ENCODE assay signal across 10 mouse cellular contexts in the genomic region with DNA sequence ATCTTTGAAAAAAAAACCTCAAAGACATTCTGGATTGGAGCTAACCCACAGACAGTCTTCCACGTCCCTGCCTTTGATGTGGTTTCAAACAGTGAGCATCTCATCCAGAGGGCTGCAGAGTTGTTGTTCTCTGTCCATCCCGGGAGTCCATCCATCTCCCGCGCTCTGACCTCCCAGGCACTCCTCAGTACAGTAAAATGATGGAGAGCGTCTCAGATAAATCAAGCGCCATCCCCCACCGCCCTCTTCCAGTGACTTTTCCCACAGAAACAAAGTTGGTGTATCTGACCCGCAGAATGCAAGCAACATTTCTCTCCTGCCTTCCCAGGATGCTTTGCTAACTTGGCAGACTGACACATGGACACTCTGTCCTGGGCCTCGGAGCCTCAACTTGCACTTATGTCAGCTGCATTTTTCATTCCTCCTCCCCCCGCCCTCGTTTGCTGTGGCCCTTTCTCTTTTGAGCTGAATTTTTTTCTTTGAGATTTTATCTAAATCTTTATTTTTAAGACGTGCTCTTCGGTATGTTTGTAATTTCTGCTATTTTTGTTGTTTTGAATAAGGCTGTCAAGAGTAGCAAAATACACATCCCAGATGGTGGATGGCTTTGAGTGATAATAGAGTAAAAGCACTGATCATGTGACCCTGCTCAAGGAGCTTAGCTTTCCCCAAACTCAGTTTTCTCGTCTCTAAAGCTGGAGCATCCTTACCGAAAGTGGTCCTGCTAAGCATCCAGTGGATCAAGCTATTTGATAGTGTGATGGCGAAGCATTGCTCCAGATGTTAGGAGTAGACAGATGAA. TPM values are rescaled to one million over a fixed set of nuclear protein-coding genes. Genes with fewer than 3 reads are reported as not detected.
DNase-seq lines count a peak whose midpoint lies in the region; ATAC-seq lines count a peak whose summit lies in the region.
"Had no signal": no experiment of that assay in that cellular context is flagged by ENCODE, and none has a peak within 500 bp of the region (broad histone marks: within the 10 kb centered on the region; RNA-seq: fewer than 3 reads in every experiment).

No protein-coding gene starts in this region.

- no peak overlapping the region for H3K4me3 ChIP-seq in kidney, embryonic 16.5 days (ENCODE audit: low read length)
- H3K4me3 ChIP-seq in intestine, embryonic 16.5 days (ENCODE audit: low read length) = no peak overlapping the region
- H3K4me3 ChIP-seq: erythroblast, embryonic 14.5 days; megakaryocyte, embryonic 14.5 days had no signal

- H3K9me3 ChIP-seq in kidney, embryonic 16.5 days (ENCODE audit: low read length) = no peaks in the 10 kb centered on the region
- H3K9me3 ChIP-seq in intestine, embryonic 16.5 days (ENCODE audit: control insufficient read depth, low read length) = no peaks in the 10 kb centered on the region

- 50% methylated on average over 16 of the region's 16 CpGs for WGBS in kidney, embryonic 16.5 days
- WGBS in intestine, embryonic 16.5 days = 55% methylated on average over 16 of the region's 16 CpGs

- peak; percentile 35; the same call in 1 of the 2 replicates for ATAC-seq in kidney, embryonic 16.5 days (ENCODE audit: low FRiP score, low TSS enrichment)
- peak; percentile 62 for ATAC-seq in intestine, embryonic 16.5 days

- H3K27ac ChIP-seq in kidney, embryonic 16.5 days (ENCODE audit: low read length) = no peak overlapping the region
- H3K27ac ChIP-seq in intestine, embryonic 16.5 days (ENCODE audit: low read length) = peak overlapping the region; percentile 0; the same call in 1 of the 2 replicates

- DNase-seq in embryo, embryonic 10.5 days (ENCODE audit: low spot score) = peak; percentile 32
- no peak for DNase-seq in embryo, embryonic 11 days
- no peak for DNase-seq in kidney, adult 18-20 months
- DNase-seq in lung, postnatal 36 days = peak; percentile 79
- DNase-seq in retina, embryonic 14.5 days (ENCODE audit: low spot score) = no peak
- no peak for DNase-seq in ovary, postnatal 10 days (ENCODE audit: low spot score)

- H3K4me1 ChIP-seq in kidney, embryonic 16.5 days (ENCODE audit: insufficient read depth, low read length) = no peaks in the 10 kb centered on the region
- H3K4me1 ChIP-seq in intestine, embryonic 16.5 days (ENCODE audit: control insufficient read depth, insufficient read depth, low read length) = no peaks in the 10 kb centered on the region
- H3K4me1 ChIP-seq: megakaryocyte, embryonic 14.5 days had no signal

- no peak overlapping the region for H3K9ac ChIP-seq in kidney, embryonic 16.5 days (replicated peaks; ENCODE audit: low read length)
- no peak overlapping the region for H3K9ac ChIP-seq in intestine, embryonic 16.5 days (ENCODE audit: low read depth, low read length)

- H3K4me2 ChIP-seq in kidney, embryonic 16.5 days (replicated peaks; ENCODE audit: low read depth, low read length) = no peak overlapping the region
- no peak overlapping the region for H3K4me2 ChIP-seq in intestine, embryonic 16.5 days (ENCODE audit: low read depth, low read length)

- H3K27me3 ChIP-seq in kidney, embryonic 16.5 days (ENCODE audit: insufficient read depth, low read length) = no peaks in the 10 kb centered on the region
- no peaks in the 10 kb centered on the region for H3K27me3 ChIP-seq in intestine, embryonic 16.5 days (replicated peaks; ENCODE audit: control insufficient read depth, insufficient read depth, low read length)
- H3K27me3 ChIP-seq: megakaryocyte, embryonic 14.5 days had no signal

- H3K36me3 ChIP-seq in kidney, embryonic 16.5 days (ENCODE audit: insufficient read depth, low read length) = no peaks in the 10 kb centered on the region
- H3K36me3 ChIP-seq in intestine, embryonic 16.5 days (ENCODE audit: control insufficient read depth, insufficient read depth, low read length) = no peaks in the 10 kb centered on the region

RNA-seq across cellular contexts. Expression of gene Shroom3, which starts 9.2 kb away (rescaled TPM):
- 8.1 and 8.3 TPM in 2 replicates for polyA plus RNA-seq in kidney, embryonic 16.5 days (2015; fragmentation: Nextera tagmentation; extraction: Ambion mirVana)
- polyA plus RNA-seq in intestine, embryonic 16.5 days (2015; fragmentation: Nextera tagmentation; extraction: Ambion mirVana) = 6.0 and 6.4 TPM in 2 replicates

RNA-seq across cellular contexts. Expression of gene Ccdc158, which starts 17.3 kb away (rescaled TPM):
- 1.0 and 1.1 TPM in 2 replicates for polyA plus RNA-seq in kidney, embryonic 16.5 days (2015; fragmentation: Nextera tagmentation; extraction: Ambion mirVana)
- 0.88 and 1.2 TPM in 2 replicates for polyA plus RNA-seq in intestine, embryonic 16.5 days (2015; fragmentation: Nextera tagmentation; extraction: Ambion mirVana)
- polyA plus RNA-seq: erythroblast, embryonic 14.5 days had no signal

Comparison
In these comparisons a context has a peak if more than half of its experiments do, and no peak if none do; other contexts are left out.
1. DNase-seq: peak in embryo, embryonic 10.5 days (single experiment) and lung, postnatal 36 days (single experiment); none in embryo, embryonic 11 days (single experiment), kidney, adult 18-20 months (single experiment), retina, embryonic 14.5 days (single experiment) and ovary, postnatal 10 days (single experiment).